Mouse (Mus musculus): ENCODE data around the gene Acat2. TPM values are rescaled to one million over a fixed set of nuclear protein-coding genes. Genes with fewer than 3 reads are reported as not detected.
A peak's percentile ranks its signal among the peaks of the same experiment; 100 is the strongest.
"Not testable (repeated sequence)": the region's sequence is repeated elsewhere in the genome, so short reads cannot be mapped to it uniquely, and the experiment has no call there.

Acat2 gene
- polyA plus RNA-seq, 1 experiment, result 8.0 TPM

DNA sequence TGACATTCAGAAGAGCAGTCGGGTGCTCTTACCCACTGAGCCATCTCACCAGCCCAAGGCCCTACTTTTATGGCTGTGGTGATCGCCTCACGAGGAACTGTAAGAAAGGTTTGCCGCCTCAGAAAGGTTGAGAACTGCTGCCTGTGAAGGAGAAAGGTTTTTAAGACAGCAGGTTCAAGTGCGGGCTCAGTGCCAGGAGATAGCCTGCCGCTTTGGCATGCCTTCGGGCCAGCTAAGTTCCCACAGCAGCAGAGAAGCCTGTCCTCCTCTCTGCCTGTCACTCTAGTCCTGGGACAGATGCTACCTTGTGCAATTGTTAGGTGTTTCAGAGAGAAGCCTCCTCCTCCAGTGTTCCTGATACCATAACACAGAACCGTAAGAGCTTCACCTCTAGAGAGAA, 3.9 kb downstream of the Acat2 start:
- peaks cover 3% of the 10 kb centered on the region for H3K4me1 ChIP-seq (ENCODE audit: control insufficient read depth, insufficient read depth, low read length)
- H3K4me3 ChIP-seq (ENCODE audit: control insufficient read depth, low read depth, low read length), result no peak overlapping the region
- H3K36me3 ChIP-seq (ENCODE audit: control insufficient read depth, insufficient read depth, low read length), result no peaks in the 10 kb centered on the region; the same call in 1 of the 2 replicates
- H3K27ac ChIP-seq (ENCODE audit: control insufficient read depth, insufficient read depth, low read depth, low read length), result no peak overlapping the region
- no peaks in the 10 kb centered on the region for H3K27me3 ChIP-seq (ENCODE audit: control insufficient read depth, insufficient read depth, low read length)
- no peak for TF ChIP-seq CTCF (IDR thresholded peaks at IDR 0.05; ENCODE audit: control insufficient read depth, insufficient read depth, insufficient replicate concordance, low read depth, low read length)
- no peak for TF ChIP-seq POLR2A (IDR thresholded peaks at IDR 0.05; ENCODE audit: control insufficient read depth, low read depth, low read length)

DNA sequence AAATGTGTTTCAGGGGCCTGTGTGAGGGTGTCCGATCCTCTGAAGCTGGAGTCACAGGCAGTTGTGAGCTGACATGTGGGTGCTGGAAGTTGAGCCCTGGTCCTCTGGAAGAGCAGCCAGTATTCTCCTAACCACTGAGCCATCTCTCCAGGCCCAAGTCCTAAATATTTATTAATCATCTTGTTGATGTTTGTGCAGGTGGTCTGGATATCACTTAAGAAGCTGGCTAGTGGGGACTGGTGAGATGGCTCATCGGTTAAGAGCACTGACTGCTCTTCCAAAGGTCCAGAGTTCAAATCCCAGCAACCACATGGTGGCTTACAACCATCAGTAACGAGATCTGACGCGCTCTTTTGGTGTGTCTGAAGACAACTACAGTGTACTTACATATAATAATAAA, 10.9 kb downstream of the Acat2 start:
- Histone ChIP-seq H3K27ac (ENCODE audit: control insufficient read depth, insufficient read depth, low read depth, low read length) (no peak overlapping the region), H3K4me3 (ENCODE audit: control insufficient read depth, low read depth, low read length) (no peak overlapping the region), H3K36me3 (ENCODE audit: control insufficient read depth, insufficient read depth, low read length) (no peaks in the 10 kb centered on the region), H3K4me1 (ENCODE audit: control insufficient read depth, insufficient read depth, low read length) (no peaks in the 10 kb centered on the region), H3K27me3 (ENCODE audit: control insufficient read depth, insufficient read depth, low read length) (no peaks in the 10 kb centered on the region)
- TF ChIP-seq CTCF (IDR thresholded peaks at IDR 0.05; ENCODE audit: control insufficient read depth, insufficient read depth, insufficient replicate concordance, low read depth, low read length), result no peak
- no peak for TF ChIP-seq POLR2A (IDR thresholded peaks at IDR 0.05; ENCODE audit: control insufficient read depth, low read depth, low read length)

DNA sequence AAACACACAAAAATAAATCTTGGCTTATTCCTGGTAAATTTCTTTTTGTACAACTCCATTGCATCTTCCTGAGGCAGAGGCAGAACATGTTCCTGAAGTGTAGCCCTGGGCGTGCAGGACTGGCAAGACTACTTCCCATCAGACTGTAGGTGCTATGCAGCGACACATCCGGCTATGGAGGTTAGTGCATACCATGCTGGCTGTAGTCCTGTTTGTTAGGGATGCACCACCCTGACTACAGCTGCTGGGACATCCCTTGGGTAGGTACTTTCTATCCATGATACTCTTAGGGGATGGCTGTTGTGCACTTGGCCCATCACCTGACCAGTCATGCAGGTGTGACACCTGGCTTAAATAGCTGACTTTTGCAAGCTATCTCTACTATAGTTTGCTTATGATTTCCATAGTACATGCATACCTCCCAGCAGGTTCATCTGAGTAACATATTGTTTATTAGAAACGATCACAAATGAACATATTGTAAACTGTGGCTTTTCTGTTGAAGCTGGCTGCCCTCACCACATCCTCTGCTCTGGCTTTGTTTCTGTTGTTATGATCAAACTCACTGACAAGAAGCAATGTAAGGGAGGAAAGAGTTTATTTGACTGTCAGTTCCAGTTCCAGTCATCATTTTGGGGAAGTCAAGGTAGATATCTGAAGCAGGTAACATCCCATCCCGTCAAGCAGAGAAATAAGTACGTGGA, 17.9 kb downstream of the Acat2 start:
- H3K27ac ChIP-seq (ENCODE audit: control insufficient read depth, insufficient read depth, low read depth, low read length), result peak overlapping the region; percentile 80
- peaks cover 14% of the 10 kb centered on the region for H3K4me1 ChIP-seq (ENCODE audit: control insufficient read depth, insufficient read depth, low read length)
- no peak for TF ChIP-seq CTCF (IDR thresholded peaks at IDR 0.05; ENCODE audit: control insufficient read depth, insufficient read depth, insufficient replicate concordance, low read depth, low read length)
- H3K4me3 ChIP-seq (ENCODE audit: control insufficient read depth, low read depth, low read length), result no peak overlapping the region
- no peaks in the 10 kb centered on the region for H3K36me3 ChIP-seq (ENCODE audit: control insufficient read depth, insufficient read depth, low read length)
- no peaks in the 10 kb centered on the region; the same call in 1 of the 2 replicates for H3K27me3 ChIP-seq (ENCODE audit: control insufficient read depth, insufficient read depth, low read length)

GRCm38 (mm10) chr17:12941543-12942260, 18.8 kb downstream of the Acat2 start:
- Histone ChIP-seq H3K4me3 (ENCODE audit: control insufficient read depth, low read depth, low read length) (no peak overlapping the region), H3K4me1 (ENCODE audit: control insufficient read depth, insufficient read depth, low read length) (peaks cover 14% of the 10 kb centered on the region), H3K27me3 (ENCODE audit: control insufficient read depth, insufficient read depth, low read length) (no peaks in the 10 kb centered on the region; the same call in 1 of the 2 replicates), H3K36me3 (ENCODE audit: control insufficient read depth, insufficient read depth, low read length) (no peaks in the 10 kb centered on the region), H3K27ac (ENCODE audit: control insufficient read depth, insufficient read depth, low read depth, low read length) (peak overlapping the region; percentile 80)
- TF ChIP-seq CTCF (IDR thresholded peaks at IDR 0.05; ENCODE audit: control insufficient read depth, insufficient read depth, insufficient replicate concordance, low read depth, low read length) (no peak), POLR2A (IDR thresholded peaks at IDR 0.05; ENCODE audit: control insufficient read depth, low read depth, low read length) (no peak)

- H3K4me3 ChIP-seq (ENCODE audit: control insufficient read depth, low read depth, low read length), result peak within 1 kb of the TSS; percentile 77
- H3K36me3 ChIP-seq (ENCODE audit: control insufficient read depth, insufficient read depth, low read length), result no peaks in the 10 kb centered on the region
- H3K27ac ChIP-seq (ENCODE audit: control insufficient read depth, insufficient read depth, low read depth, low read length), result peak within 1 kb of the TSS; percentile 77
- no peaks in the 10 kb centered on the region; the same call in 1 of the 2 replicates for H3K27me3 ChIP-seq (ENCODE audit: control insufficient read depth, insufficient read depth, low read length)
- H3K4me1 ChIP-seq (ENCODE audit: control insufficient read depth, insufficient read depth, low read length), result peaks cover 14% of the 10 kb centered on the region
- TF ChIP-seq POLR2A (IDR thresholded peaks at IDR 0.05; ENCODE audit: control insufficient read depth, low read depth, low read length) (peak; percentile 73), CTCF (IDR thresholded peaks at IDR 0.05; ENCODE audit: control insufficient read depth, insufficient read depth, insufficient replicate concordance, low read depth, low read length) (no peak)
Observed at GRCm38 (mm10) chr17:12940151-12940805, 20.3 kb downstream of the Acat2 start, which contains the start of gene Acat3. Gene Acat3 (minus strand): TSS chr17:12940600.

DNA sequence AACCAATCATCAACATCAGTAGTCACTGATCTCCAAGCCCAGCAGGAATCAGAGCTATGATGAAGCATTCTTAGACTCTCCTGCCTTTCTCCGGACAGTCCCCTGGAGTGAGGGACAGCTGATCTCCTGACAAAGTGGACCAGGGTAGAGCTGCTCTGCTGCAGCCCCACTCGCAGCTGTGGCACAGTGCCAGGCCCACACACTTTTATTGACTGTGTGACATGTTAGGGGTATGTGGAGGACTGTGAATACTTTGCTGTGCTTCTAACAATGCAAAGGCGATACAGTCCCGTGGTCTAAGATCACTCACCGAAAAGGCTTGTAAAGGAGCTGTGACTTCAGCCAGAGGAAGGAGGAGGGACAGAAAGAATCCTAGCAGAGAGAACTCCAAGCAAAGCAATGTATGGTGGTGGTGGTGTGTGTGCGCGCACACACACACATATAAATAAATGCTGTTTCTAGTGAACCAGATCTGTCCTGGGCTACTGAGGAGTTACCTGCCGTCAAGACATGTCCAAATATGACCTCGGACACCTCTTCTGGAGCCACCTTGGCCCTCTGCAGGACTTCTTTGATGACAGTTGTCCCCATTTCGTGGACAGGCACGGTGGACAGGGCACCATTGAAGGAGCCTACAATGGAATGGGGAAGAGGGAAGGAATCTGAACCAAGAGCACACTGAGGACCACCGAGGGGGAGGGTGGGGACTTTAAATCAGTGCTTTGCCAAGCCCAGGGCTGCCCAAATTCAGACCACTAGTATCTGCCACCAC, 21.0 kb downstream of the Acat2 start:
- Histone ChIP-seq H3K4me3 (ENCODE audit: control insufficient read depth, low read depth, low read length) (peak overlapping the region; percentile 77), H3K4me1 (ENCODE audit: control insufficient read depth, insufficient read depth, low read length) (peaks cover 14% of the 10 kb centered on the region)
- not testable (repeated sequence) for H3K27ac ChIP-seq (ENCODE audit: control insufficient read depth, insufficient read depth, low read depth, low read length); H3K27me3 ChIP-seq (ENCODE audit: control insufficient read depth, insufficient read depth, low read length); H3K36me3 ChIP-seq (ENCODE audit: control insufficient read depth, insufficient read depth, low read length)

DNA sequence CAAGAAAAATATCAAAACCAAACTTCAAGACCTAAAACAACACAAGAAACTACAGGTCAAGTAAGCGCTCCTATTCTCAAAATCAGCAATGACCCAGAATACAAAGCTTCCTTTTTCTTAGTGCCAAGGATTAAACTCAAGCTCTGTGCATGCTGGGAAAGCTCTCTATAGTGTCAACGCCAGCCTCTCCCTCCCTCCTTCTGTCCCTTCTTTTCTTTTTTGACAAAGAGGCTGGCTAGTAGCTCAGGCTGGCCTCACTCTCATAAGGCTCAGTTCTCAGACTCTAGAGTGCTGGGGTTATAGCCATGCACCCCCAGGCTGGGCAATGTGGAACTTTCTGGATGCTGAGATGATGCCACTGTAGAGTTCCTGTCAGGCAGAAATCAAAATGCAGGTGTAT, 22.5 kb downstream of the Acat2 start:
- Histone ChIP-seq H3K4me3 (ENCODE audit: control insufficient read depth, low read depth, low read length) (no peak overlapping the region), H3K27ac (ENCODE audit: control insufficient read depth, insufficient read depth, low read depth, low read length) (no peak overlapping the region), H3K27me3 (ENCODE audit: control insufficient read depth, insufficient read depth, low read length) (no peaks in the 10 kb centered on the region; the same call in 1 of the 2 replicates), H3K36me3 (ENCODE audit: control insufficient read depth, insufficient read depth, low read length) (no peaks in the 10 kb centered on the region), H3K4me1 (ENCODE audit: control insufficient read depth, insufficient read depth, low read length) (peaks cover 14% of the 10 kb centered on the region)
- no peak for TF ChIP-seq CTCF (IDR thresholded peaks at IDR 0.05; ENCODE audit: control insufficient read depth, insufficient read depth, insufficient replicate concordance, low read depth, low read length)
- no peak for TF ChIP-seq POLR2A (IDR thresholded peaks at IDR 0.05; ENCODE audit: control insufficient read depth, low read depth, low read length)
